Mouse (Mus musculus): Measurements from ENCODE around the gene Cd164.
A peak's percentile ranks its signal among the peaks of the same experiment; 100 is the strongest.

The Cd164 gene

DNA sequence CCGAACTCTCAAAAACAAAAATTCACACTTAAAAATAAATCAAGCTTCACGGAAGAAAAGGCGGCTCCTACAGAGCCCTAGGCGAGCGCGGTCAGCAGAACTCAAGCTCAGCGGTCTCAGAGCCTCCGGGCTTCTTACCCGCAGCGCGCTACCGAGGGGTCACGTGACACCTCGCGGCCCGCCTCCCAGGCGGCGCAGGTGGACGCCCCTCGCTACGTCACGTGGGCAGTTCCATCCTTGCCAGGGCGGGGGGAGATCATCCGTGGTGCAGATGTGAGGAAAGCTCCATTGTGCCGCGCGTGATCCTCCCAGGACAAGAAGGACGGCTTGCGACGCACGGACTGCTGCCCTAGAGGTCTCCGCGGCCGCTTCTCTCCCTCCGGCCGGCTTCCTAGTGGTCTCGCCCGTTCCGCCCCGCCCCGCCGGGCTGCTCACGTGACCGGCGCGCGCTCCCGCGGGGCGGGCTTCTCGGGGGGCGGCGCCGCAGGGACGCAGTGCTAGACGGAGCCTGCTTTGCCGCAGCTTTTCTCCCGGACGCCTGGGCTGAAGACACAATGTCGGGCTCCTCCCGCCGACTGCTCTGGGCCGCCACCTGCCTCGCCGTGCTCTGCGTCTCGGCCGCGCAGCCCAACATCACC is at the start of gene Cd164:
Gene Cd164 (plus strand): TSS at position 434 of the 638 bp plus-strand sequence.
- peak; percentile 91 for DNase-seq (ENCODE audit: low spot score)

- DNase-seq (ENCODE audit: low spot score): no peak
These were observed 48.5 kb upstream of the Cd164 start for GRCm38 (mm10) chr10:41470693-41471092.

- no peak for DNase-seq (ENCODE audit: low spot score)
These were observed 46.7 kb upstream of the Cd164 start for GRCm38 (mm10) chr10:41472534-41472933.

GRCm38 (mm10) chr10:41472962-41473481 is 46.2 kb upstream of the Cd164 start:
- DNase-seq (ENCODE audit: low spot score): no peak

DNA sequence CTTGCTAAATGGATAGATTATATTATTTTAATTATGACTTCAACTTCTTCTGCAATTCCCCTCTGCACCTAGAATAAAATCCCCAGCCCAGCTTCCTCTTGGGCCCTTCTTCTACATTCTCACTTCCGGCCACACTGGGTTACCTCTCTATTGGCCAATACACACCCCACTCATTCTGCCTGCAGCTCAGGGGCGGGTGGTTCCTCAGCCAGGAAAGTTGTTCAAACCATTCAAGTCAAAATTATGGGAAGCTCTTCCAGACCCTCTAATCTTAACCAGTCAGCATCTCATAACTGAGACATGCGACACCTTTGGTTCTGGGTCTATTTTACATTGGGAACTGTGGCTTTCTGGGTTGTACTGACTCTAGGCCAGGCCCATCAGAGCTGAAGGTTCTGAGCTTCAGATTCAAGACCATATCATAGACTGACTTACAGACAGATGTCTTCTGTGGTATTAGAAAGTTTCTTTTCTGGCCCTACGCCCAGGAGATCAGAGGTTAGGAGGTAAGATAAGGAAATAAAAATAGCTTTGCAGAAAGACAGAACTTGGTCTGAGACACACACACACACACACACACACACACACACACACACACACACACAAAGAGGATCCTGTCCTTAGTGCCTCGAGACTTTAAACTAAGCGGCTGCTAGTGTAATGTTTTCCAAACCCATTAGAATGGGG is 45.3 kb upstream of the Cd164 start:
- peak; percentile 36 for DNase-seq (ENCODE audit: low spot score)

GRCm38 (mm10) chr10:41474981-41475391 is 44.2 kb upstream of the Cd164 start:
- no peak for DNase-seq (ENCODE audit: low spot score)

- DNase-seq (ENCODE audit: low spot score): peak; percentile 66
These were observed 42.8 kb upstream of the Cd164 start, which contains the start of gene Mical1 for GRCm38 (mm10) chr10:41476171-41477017. Gene Mical1 (plus strand): TSS chr10:41476314.

- no peak for DNase-seq (ENCODE audit: low spot score)
These were observed 42.3 kb upstream of the Cd164 start for GRCm38 (mm10) chr10:41477018-41477277.

- DNase-seq (ENCODE audit: low spot score): peak; percentile 76
These were observed 41.7 kb upstream of the Cd164 start for GRCm38 (mm10) chr10:41477278-41478181.

GRCm38 (mm10) chr10:41479961-41480360 is 39.3 kb upstream of the Cd164 start:
- DNase-seq (ENCODE audit: low spot score): no peak

DNA sequence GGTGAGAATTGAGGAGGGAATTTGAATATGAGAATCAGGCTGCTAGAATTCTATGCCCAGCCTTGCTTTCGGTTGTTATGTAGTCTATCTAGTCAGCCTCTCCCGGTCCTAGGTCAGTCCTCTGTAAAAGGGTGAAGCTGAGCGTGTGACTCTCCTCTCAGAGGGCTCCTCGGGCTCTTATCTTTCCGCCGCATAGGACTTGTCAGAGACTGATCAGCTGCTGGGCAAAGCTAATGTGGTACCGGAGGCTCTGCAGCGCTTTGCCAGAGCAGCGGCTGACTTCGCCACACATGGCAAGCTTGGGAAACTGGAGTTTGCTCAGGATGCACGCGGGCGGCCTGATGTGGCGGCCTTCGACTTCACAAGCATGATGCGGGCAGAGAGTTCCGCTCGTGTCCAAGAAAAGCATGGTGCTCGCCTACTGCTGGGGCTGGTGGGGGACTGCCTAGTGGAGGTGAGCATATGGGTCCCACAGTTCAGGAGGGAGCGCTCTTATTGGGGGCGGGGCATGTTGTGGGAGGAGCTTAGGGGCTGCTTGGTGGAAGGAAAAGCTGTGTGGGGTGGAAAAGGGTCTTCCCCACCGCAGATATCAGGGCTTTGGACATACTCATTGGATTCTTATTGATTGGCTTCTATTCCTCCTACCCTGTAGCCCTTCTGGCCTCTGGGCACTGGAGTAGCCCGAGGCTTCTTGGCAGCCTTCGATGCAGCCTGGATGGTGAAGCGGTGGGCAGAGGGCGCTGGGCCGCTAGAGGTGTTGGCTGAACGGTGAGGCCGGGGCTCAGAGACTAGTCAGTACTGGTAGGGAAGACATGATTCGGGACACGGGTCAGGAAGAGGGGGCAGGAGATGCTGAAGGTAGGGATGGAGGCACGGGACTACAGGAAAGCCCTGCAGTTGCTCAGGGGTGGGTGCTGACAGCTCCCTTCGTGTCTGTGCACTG is 38.0 kb upstream of the Cd164 start:
- DNase-seq (ENCODE audit: low spot score): no peak

DNA sequence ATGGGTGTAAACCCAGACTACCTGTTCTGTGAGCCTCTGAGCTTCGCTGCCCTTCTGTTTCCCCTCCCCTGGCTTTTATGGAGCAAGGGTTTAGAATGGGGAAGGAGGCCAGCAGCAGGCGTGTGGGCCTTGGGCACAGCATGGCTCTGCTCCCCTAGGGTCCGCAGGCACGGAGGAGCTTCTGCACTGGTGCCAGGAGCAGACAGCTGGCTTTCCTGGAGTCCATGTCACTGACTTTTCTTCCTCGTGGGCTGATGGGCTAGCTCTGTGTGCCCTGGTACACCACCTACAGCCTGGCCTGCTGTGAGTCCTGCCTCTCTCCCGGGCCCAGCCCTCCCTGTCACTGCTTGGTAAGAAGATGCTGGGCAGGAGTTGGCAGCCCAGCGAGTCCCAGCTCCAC is 36.8 kb upstream of the Cd164 start:
- no peak for DNase-seq (ENCODE audit: low spot score)

GRCm38 (mm10) chr10:41485778-41486177 is 33.4 kb upstream of the Cd164 start:
- DNase-seq (ENCODE audit: low spot score): no peak

GRCm38 (mm10) chr10:41486506-41487170 is 32.6 kb upstream of the Cd164 start:
- DNase-seq (ENCODE audit: low spot score): no peak

DNA sequence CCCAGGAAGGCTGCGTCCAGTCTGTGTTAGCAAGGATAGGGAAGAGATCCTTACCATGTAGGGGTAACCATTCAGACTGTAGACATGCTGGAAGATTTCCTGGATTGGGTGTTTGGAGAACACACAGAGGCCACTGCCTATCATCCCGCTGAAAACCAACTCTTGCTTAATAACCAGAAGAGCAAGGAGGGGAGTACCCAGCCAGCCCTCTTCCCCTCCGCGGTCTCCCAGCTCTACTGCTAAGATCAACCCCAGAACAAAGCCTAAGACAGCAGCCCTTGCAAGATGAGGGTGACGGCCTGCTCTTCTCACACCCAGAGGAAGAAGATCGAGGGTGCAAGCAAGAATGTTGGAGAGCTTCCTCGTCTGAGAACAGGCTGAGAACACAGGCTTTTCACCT is 30.3 kb upstream of the Cd164 start:
- DNase-seq (ENCODE audit: low spot score): no peak

- DNase-seq (ENCODE audit: low spot score): no peak
These were observed 29.9 kb upstream of the Cd164 start for GRCm38 (mm10) chr10:41489294-41489693.

DNA sequence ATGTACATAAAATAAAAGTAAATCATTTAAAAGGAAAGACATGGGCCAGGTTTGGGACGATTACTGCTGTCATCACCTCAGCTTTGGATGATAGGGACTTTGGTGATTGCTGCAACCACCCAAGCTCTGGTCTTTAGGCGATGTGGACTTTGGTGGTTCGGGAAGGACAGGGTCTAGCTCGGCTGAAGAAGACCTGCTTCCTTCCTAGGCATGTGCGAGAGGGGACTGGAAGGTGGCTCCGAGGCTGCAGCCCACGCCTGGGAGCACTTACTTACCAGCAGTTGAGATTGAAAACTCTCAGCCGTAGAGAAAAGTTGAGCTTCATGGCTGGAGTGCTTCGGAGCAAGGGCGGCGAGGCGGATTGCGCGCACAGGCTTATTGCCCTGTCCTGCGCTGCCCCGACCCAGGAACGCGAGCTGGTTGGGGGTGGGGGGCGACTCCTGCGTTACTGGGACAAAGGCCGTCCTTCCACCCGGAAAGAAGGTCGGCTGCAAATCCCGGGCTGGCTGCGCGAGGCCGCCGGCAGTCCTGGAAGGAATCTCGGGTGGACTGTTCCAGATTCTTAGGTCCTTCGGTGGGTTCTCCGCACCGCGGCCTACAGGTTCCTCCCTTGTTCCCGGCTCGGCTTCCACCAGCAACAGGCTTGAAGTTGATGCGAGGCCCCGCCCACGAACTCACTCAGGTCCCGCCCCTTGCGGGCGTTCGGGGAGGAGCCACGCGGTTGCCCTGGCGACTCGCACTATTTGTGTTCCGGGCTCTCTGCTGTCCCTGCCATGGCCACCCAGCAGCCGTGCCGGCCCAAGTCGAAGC is 29.3 kb upstream of the Cd164 start, which contains the start of the genes Smpd2 and Ppil6:
Gene Smpd2 (minus strand): TSS at position 662 of the 810 bp plus-strand sequence.
Gene Ppil6 (plus strand): TSS at position 732 of the 810 bp plus-strand sequence.
- DNase-seq (ENCODE audit: low spot score): peak; percentile 96

- DNase-seq (ENCODE audit: low spot score): no peak
These were observed 28.7 kb upstream of the Cd164 start for GRCm38 (mm10) chr10:41490518-41490873.

DNA sequence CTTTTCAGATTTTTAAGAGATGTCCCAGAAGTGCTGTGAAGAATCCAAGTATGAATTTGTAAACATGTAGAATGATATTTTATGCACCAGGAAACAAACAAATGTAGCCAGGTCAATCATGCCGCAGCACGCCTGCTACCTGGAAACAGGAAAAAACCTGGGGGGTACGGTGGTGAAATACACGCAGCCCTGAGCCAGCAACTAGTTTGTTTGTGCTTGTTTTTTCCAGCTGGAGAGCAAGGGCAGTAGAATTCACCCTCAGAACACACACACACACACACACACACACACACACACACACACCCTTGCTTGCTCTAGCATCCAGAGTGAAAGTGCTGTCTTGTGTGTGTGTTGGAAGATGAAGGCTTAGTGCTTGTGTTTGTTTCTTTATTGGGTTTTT is 28.1 kb upstream of the Cd164 start:
- peak; percentile 57 for DNase-seq (ENCODE audit: low spot score)
